18 mouse cellular contexts compared by ENCODE assay signal in genomic region chr14:60985077-60985476, GRCm38 (mm10).
DNase-seq lines count a peak whose midpoint lies in the region; ATAC-seq lines count a peak whose summit lies in the region.
"Had no signal": no experiment of that assay in that cellular context is flagged by ENCODE, and none has a peak within 500 bp of the region (broad histone marks: within the 10 kb centered on the region; RNA-seq: fewer than 3 reads in every experiment).

No protein-coding gene starts in this region.

- no peak overlapping the region for H3K4me2 ChIP-seq in forebrain, embryonic 12.5 days
- no peak overlapping the region for H3K4me2 ChIP-seq in forebrain, embryonic 11.5 days (ENCODE audit: low read depth, low read length, severe bottlenecking)
- no peak overlapping the region for H3K4me2 ChIP-seq in lung, embryonic 16.5 days (ENCODE audit: low read depth, low read length)
- no peak overlapping the region for H3K4me2 ChIP-seq in kidney, embryonic 15.5 days

- H3K4me1 ChIP-seq in forebrain, embryonic 12.5 days = peaks cover 46% of the 10 kb centered on the region
- peaks cover 20% of the 10 kb centered on the region for H3K4me1 ChIP-seq in forebrain, embryonic 11.5 days (replicated peaks; ENCODE audit: control insufficient read depth, insufficient read depth, low read length)
- H3K4me1 ChIP-seq in lung, embryonic 16.5 days (replicated peaks; ENCODE audit: control insufficient read depth, insufficient read depth, low read length) = peaks cover 28% of the 10 kb centered on the region
- peaks cover 59% of the 10 kb centered on the region for H3K4me1 ChIP-seq in embryonic facial prominence, embryonic 10.5 days
- H3K4me1 ChIP-seq in limb, embryonic 10.5 days = peaks cover 51% of the 10 kb centered on the region
- peaks cover 14% of the 10 kb centered on the region; the same call in 1 of the 2 replicates for H3K4me1 ChIP-seq in kidney, embryonic 15.5 days

- H3K9ac ChIP-seq in forebrain, embryonic 12.5 days = no peak overlapping the region
- H3K9ac ChIP-seq in forebrain, embryonic 11.5 days (ENCODE audit: low read length) = no peak overlapping the region
- H3K9ac ChIP-seq in lung, embryonic 16.5 days (ENCODE audit: low read length) = no peak overlapping the region
- H3K9ac ChIP-seq in kidney, embryonic 15.5 days = no peak overlapping the region

- DNase-seq in forebrain, embryonic 11.5 days (ENCODE audit: low spot score) = no peak
- no peak for DNase-seq in lung, postnatal 25 days (ENCODE audit: low spot score)
- no peak for DNase-seq in embryonic facial prominence, embryonic 10.5 days (ENCODE audit: low spot score)
- DNase-seq in limb, embryonic 10.5 days (ENCODE audit: low spot score) = peak; percentile 42
- DNase-seq in spleen, adult 18-20 months = no peak
- DNase-seq: cerebellum, postnatal 25 days; gastrocnemius, adult 2 months; heart, adult 2 months; kidney, adult 8-10 months; lung, postnatal 36 days; thymus, adult 18-20 months had no signal

- 0 out of 2 replicates have a peak, but pooled peaks have one; percentile 30 for ATAC-seq in forebrain, embryonic 12.5 days (ENCODE audit: low FRiP score)
- ATAC-seq in forebrain, embryonic 11.5 days (replicated peaks; ENCODE audit: low FRiP score) = no peak
- ATAC-seq in lung, embryonic 16.5 days (ENCODE audit: low read depth) = peak; percentile 54; the same call in 1 of the 2 replicates
- ATAC-seq in kidney, embryonic 15.5 days (replicated peaks; ENCODE audit: low FRiP score) = no peak
- ATAC-seq: activated CD4-positive, CD25-positive, alpha-beta regulatory T cell, adult 4 months; hindbrain, postnatal 0 days; midbrain, embryonic 16.5 days had no signal

- H3K27me3 ChIP-seq in forebrain, embryonic 12.5 days = no peaks in the 10 kb centered on the region
- no peaks in the 10 kb centered on the region for H3K27me3 ChIP-seq in forebrain, embryonic 11.5 days (ENCODE audit: control insufficient read depth, insufficient read depth, low read length)
- H3K27me3 ChIP-seq in lung, embryonic 16.5 days (ENCODE audit: control insufficient read depth, insufficient read depth, low read depth, low read length) = no peaks in the 10 kb centered on the region
- H3K27me3 ChIP-seq in embryonic facial prominence, embryonic 10.5 days (replicated peaks; ENCODE audit: low read depth, poor library complexity, severe bottlenecking) = no peaks in the 10 kb centered on the region
- no peaks in the 10 kb centered on the region for H3K27me3 ChIP-seq in limb, embryonic 10.5 days (ENCODE audit: low read depth, poor library complexity, severe bottlenecking)
- no peaks in the 10 kb centered on the region for H3K27me3 ChIP-seq in kidney, embryonic 15.5 days

- 8% methylated on average over 4 of the region's 4 CpGs for WGBS in forebrain, embryonic 12.5 days
- 10% methylated on average over 4 of the region's 4 CpGs for WGBS in forebrain, embryonic 11.5 days
- 19% methylated on average over 4 of the region's 4 CpGs for WGBS in lung, embryonic 16.5 days
- WGBS in embryonic facial prominence, embryonic 10.5 days = 12% methylated on average over 4 of the region's 4 CpGs
- 7% methylated on average over 4 of the region's 4 CpGs for WGBS in limb, embryonic 10.5 days
- WGBS in kidney, embryonic 15.5 days = 32% methylated on average over 4 of the region's 4 CpGs

- no peak overlapping the region for H3K4me3 ChIP-seq in forebrain, embryonic 12.5 days (replicated peaks)
- H3K4me3 ChIP-seq in forebrain, embryonic 11.5 days (ENCODE audit: low read depth, low read length) = no peak overlapping the region
- H3K4me3 ChIP-seq in lung, embryonic 16.5 days (ENCODE audit: low read length) = no peak overlapping the region
- H3K4me3 ChIP-seq in embryonic facial prominence, embryonic 10.5 days = no peak overlapping the region
- no peak overlapping the region for H3K4me3 ChIP-seq in limb, embryonic 10.5 days
- H3K4me3 ChIP-seq in kidney, embryonic 15.5 days (replicated peaks) = no peak overlapping the region
- H3K4me3 ChIP-seq: erythroblast, embryonic 14.5 days; gastrocnemius, adult 2 months; heart, adult 2 months had no signal

- H3K27ac ChIP-seq in forebrain, embryonic 12.5 days = peak overlapping the region; percentile 68; the same call in 1 of the 2 replicates
- H3K27ac ChIP-seq in forebrain, embryonic 11.5 days (ENCODE audit: low read depth, low read length) = no peak overlapping the region
- H3K27ac ChIP-seq in lung, embryonic 16.5 days (ENCODE audit: low read length) = peak overlapping the region; percentile 44; the same call in 1 of the 2 replicates
- peak overlapping the region; percentile 66; the same call in 1 of the 2 replicates for H3K27ac ChIP-seq in embryonic facial prominence, embryonic 10.5 days (replicated peaks)
- H3K27ac ChIP-seq in limb, embryonic 10.5 days = peak overlapping the region; percentile 61
- no peak overlapping the region for H3K27ac ChIP-seq in kidney, embryonic 15.5 days
- H3K27ac ChIP-seq: gastrocnemius, adult 2 months; heart, adult 2 months; hindbrain, postnatal 0 days had no signal

- H3K9me3 ChIP-seq in forebrain, embryonic 12.5 days = no peaks in the 10 kb centered on the region
- no peaks in the 10 kb centered on the region for H3K9me3 ChIP-seq in forebrain, embryonic 11.5 days (ENCODE audit: control insufficient read depth, low read length)
- H3K9me3 ChIP-seq in lung, embryonic 16.5 days (ENCODE audit: control insufficient read depth, low read length) = no peaks in the 10 kb centered on the region
- H3K9me3 ChIP-seq in embryonic facial prominence, embryonic 10.5 days = no peaks in the 10 kb centered on the region
- H3K9me3 ChIP-seq in limb, embryonic 10.5 days (replicated peaks) = no peaks in the 10 kb centered on the region
- H3K9me3 ChIP-seq in kidney, embryonic 15.5 days (replicated peaks) = no peaks in the 10 kb centered on the region

- no peaks in the 10 kb centered on the region; the same call in 1 of the 2 replicates for H3K36me3 ChIP-seq in forebrain, embryonic 12.5 days (replicated peaks)
- H3K36me3 ChIP-seq in forebrain, embryonic 11.5 days (ENCODE audit: control insufficient read depth, insufficient read depth, low read length) = peaks cover 2% of the 10 kb centered on the region; the same call in 1 of the 2 replicates
- peaks cover 3% of the 10 kb centered on the region; the same call in 1 of the 2 replicates for H3K36me3 ChIP-seq in lung, embryonic 16.5 days (ENCODE audit: control insufficient read depth, insufficient read depth, low read length)
- H3K36me3 ChIP-seq in embryonic facial prominence, embryonic 10.5 days (replicated peaks) = peaks cover 9% of the 10 kb centered on the region
- H3K36me3 ChIP-seq in limb, embryonic 10.5 days = peaks cover 6% of the 10 kb centered on the region; the same call in 1 of the 2 replicates
- no peaks in the 10 kb centered on the region for H3K36me3 ChIP-seq in kidney, embryonic 15.5 days

Comparison
In these comparisons a context has a peak if more than half of its experiments do, and no peak if none do; other contexts are left out.
1. ATAC-seq: peak in forebrain, embryonic 12.5 days (single experiment) and lung, embryonic 16.5 days (single experiment); none in forebrain, embryonic 11.5 days (single experiment) and kidney, embryonic 15.5 days (single experiment).
2. H3K27ac ChIP-seq: peak in forebrain, embryonic 12.5 days (single experiment), lung, embryonic 16.5 days (single experiment), embryonic facial prominence, embryonic 10.5 days (single experiment) and limb, embryonic 10.5 days (single experiment); none in forebrain, embryonic 11.5 days (single experiment) and kidney, embryonic 15.5 days (single experiment).